Mouse (Mus musculus): Measurements from ENCODE around the gene Hsph1. TPM values are rescaled to one million over a fixed set of nuclear protein-coding genes. Genes with fewer than 3 reads are reported as not detected.

The Hsph1 gene
- polyA plus RNA-seq, 1 experiment = 581 TPM

GRCm38 (mm10) chr5:149625547-149625946 lies 10.6 kb downstream of the Hsph1 start:
- Histone ChIP-seq H3K4me1 (ENCODE audit: control insufficient read depth, insufficient read depth, low read length) (peaks cover 3% of the 10 kb centered on the region; the same call in 1 of the 2 replicates), H3K4me3 (ENCODE audit: insufficient read depth, low read depth, low read length) (no peak overlapping the region), H3K27ac (ENCODE audit: insufficient read depth, low read depth, low read length) (no peak overlapping the region)
- WGBS = 72% methylated on average over 3 of the region's 3 CpGs
- TF ChIP-seq CTCF (IDR thresholded peaks at IDR 0.05; ENCODE audit: insufficient read depth, low read depth, low read length) (no peak), POLR2A (IDR thresholded peaks at IDR 0.05; ENCODE audit: insufficient read depth, low read depth, low read length) (no peak)

DNA sequence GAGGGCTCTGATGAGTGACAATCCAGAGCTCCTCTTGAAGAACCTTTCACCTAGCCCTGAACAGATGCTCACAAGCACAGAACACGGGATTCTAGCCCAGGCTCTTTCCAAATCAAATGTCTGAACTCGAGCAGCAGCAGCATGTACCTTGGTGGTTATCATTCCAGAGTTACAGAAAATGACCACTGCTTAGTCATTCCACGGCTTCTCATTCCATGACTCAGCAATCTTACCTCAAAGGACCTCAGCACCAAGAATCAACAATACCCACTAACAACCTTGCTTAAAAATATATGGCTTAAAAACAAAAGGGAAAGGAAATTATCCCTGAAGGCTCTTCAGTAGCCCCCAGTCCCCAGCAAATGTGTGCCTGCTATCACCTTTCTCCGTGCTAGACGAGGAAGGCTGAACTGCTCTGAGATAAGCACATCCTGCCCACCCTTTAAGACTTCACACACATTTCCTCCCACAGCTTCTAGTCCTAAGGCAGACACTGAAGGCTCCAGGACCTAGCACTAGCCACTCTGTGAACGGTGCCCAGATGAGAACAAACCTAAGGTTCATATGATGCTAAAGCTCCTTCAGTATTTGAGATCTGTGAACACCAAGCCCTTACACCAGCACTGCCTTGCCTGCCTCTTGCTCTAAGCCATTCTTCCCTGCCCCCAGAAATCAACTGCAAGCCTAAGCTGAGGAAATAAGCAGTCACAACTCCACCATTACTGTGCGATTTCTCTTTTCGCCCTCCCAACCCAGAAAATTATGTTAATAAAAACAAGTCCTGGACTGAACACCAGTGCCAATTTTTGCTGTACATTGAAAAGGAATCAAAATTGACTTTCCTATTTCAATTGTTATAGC lies 12.1 kb downstream of the Hsph1 start:
- peaks cover 3% of the 10 kb centered on the region; the same call in 1 of the 2 replicates for H3K4me1 ChIP-seq (ENCODE audit: control insufficient read depth, insufficient read depth, low read length)
- H3K27ac ChIP-seq (ENCODE audit: insufficient read depth, low read depth, low read length) = no peak overlapping the region
- TF ChIP-seq POLR2A (IDR thresholded peaks at IDR 0.05; ENCODE audit: insufficient read depth, low read depth, low read length) (no peak), CTCF (IDR thresholded peaks at IDR 0.05; ENCODE audit: insufficient read depth, low read depth, low read length) (no peak)
- H3K4me3 ChIP-seq (ENCODE audit: insufficient read depth, low read depth, low read length) = no peak overlapping the region
- WGBS = 53% methylated on average over 8 of the region's 8 CpGs

- H3K4me1 ChIP-seq (ENCODE audit: control insufficient read depth, insufficient read depth, low read length) = peaks cover 7% of the 10 kb centered on the region; the same call in 1 of the 2 replicates
- 58% methylated on average over 6 of the region's 6 CpGs for WGBS
- no peak overlapping the region for H3K4me3 ChIP-seq (ENCODE audit: insufficient read depth, low read depth, low read length)
- no peak overlapping the region for H3K27ac ChIP-seq (ENCODE audit: insufficient read depth, low read depth, low read length)
- no peak for TF ChIP-seq CTCF (IDR thresholded peaks at IDR 0.05; ENCODE audit: insufficient read depth, low read depth, low read length)
These were observed 13.5 kb downstream of the Hsph1 start for GRCm38 (mm10) chr5:149622644-149623043.

GRCm38 (mm10) chr5:149622152-149622551 lies 14.0 kb downstream of the Hsph1 start:
- Histone ChIP-seq H3K27ac (ENCODE audit: insufficient read depth, low read depth, low read length) (no peak overlapping the region), H3K4me3 (ENCODE audit: insufficient read depth, low read depth, low read length) (no peak overlapping the region), H3K4me1 (ENCODE audit: control insufficient read depth, insufficient read depth, low read length) (peaks cover 7% of the 10 kb centered on the region; the same call in 1 of the 2 replicates)
- TF ChIP-seq CTCF (IDR thresholded peaks at IDR 0.05; ENCODE audit: insufficient read depth, low read depth, low read length) (no peak), POLR2A (IDR thresholded peaks at IDR 0.05; ENCODE audit: insufficient read depth, low read depth, low read length) (no peak)
- WGBS = 58% methylated on average over 7 of the region's 7 CpGs

DNA sequence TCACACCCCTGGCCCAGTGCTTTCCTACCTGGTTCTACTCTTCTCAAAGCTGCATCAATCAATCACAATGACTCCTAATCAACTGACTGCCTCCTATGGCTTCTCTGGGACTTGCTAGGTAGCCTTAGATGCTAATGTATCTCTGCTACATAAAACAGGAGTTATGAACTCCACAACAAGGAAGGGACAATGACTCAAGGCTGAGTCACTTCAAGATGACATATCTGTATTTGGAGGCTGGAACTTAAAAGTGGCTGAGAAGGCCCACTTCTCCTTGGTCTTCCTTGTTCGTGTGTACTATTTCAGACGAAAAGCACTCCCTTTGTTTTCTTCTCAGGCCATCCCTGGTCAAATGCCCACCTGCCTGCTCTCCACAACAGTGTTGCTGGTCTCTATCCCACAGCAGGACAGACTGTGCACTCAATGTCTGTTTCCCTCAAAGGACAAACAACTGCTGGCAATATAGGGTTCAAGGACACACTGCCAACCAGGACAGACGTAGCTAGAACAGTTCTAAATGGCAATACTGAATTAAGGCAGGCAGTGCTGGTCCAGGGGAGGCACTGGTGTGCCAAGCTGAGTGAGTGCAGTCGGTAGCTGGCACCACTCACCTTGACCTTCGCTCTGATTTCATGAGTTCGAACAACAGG lies 18.3 kb downstream of the Hsph1 start:
- Histone ChIP-seq H3K4me1 (ENCODE audit: control insufficient read depth, insufficient read depth, low read length) (peaks cover 3% of the 10 kb centered on the region; the same call in 1 of the 2 replicates), H3K27ac (ENCODE audit: insufficient read depth, low read depth, low read length) (no peak overlapping the region), H3K4me3 (ENCODE audit: insufficient read depth, low read depth, low read length) (no peak overlapping the region)
- WGBS = 67% methylated on average over 6 of the region's 6 CpGs
- TF ChIP-seq CTCF (IDR thresholded peaks at IDR 0.05; ENCODE audit: insufficient read depth, low read depth, low read length) (no peak), POLR2A (IDR thresholded peaks at IDR 0.05; ENCODE audit: insufficient read depth, low read depth, low read length) (no peak)

DNA sequence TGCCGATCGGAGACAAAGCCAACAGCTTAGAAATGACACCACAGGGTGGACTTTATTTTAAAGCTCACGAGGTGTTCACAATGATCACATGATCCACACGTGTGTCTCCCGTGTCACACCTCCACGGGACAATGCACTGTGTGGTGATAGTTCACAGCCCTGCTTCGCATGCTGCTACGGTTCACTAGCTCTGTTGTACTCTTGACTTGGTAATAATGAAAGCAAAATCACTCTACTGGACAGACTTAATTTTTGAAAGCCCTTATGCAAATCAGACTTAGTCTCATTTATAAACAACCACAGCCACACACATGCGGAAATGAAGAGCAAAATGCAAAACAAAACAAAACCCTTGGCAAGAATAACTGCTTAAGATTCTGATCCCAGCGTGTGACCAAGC lies 19.4 kb downstream of the Hsph1 start:
- WGBS = 49% methylated on average over 10 of the region's 10 CpGs
- no peak overlapping the region for H3K27ac ChIP-seq (ENCODE audit: insufficient read depth, low read depth, low read length)
- TF ChIP-seq POLR2A (IDR thresholded peaks at IDR 0.05; ENCODE audit: insufficient read depth, low read depth, low read length) (no peak), CTCF (IDR thresholded peaks at IDR 0.05; ENCODE audit: insufficient read depth, low read depth, low read length) (no peak)
- H3K4me3 ChIP-seq (ENCODE audit: insufficient read depth, low read depth, low read length) = no peak overlapping the region
- H3K4me1 ChIP-seq (ENCODE audit: control insufficient read depth, insufficient read depth, low read length) = peaks cover 6% of the 10 kb centered on the region; the same call in 1 of the 2 replicates

DNA sequence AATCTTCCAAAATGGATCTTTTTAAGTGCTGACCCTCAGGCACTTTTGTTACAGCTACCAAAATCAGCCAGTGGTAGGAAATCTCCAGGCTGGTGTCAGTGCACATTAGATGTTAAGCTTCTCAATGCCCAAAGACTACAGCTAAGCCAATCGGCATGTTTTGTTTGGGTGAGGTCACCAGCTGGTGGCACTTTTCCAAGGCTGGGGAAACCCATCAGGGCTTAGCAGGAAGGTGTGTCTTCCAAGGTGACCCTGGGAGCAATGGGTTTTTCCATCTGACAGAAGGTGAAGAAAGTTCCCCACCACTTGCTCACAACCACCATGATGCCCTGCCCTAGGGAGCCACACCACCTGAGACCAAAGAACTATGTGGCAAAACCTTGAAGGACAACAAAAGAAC lies 20.0 kb downstream of the Hsph1 start:
- no peak overlapping the region for H3K4me3 ChIP-seq (ENCODE audit: insufficient read depth, low read depth, low read length)
- TF ChIP-seq CTCF (IDR thresholded peaks at IDR 0.05; ENCODE audit: insufficient read depth, low read depth, low read length) (no peak), POLR2A (IDR thresholded peaks at IDR 0.05; ENCODE audit: insufficient read depth, low read depth, low read length) (no peak)
- H3K27ac ChIP-seq (ENCODE audit: insufficient read depth, low read depth, low read length) = no peak overlapping the region
- peaks cover 10% of the 10 kb centered on the region for H3K4me1 ChIP-seq (ENCODE audit: control insufficient read depth, insufficient read depth, low read length)
- 44% methylated on average over 1 of the region's 1 CpGs for WGBS

GRCm38 (mm10) chr5:149612740-149613139 lies 23.4 kb downstream of the Hsph1 start:
- no peak for TF ChIP-seq POLR2A (IDR thresholded peaks at IDR 0.05; ENCODE audit: insufficient read depth, low read depth, low read length)
- no peak for TF ChIP-seq CTCF (IDR thresholded peaks at IDR 0.05; ENCODE audit: insufficient read depth, low read depth, low read length)
- Histone ChIP-seq H3K4me1 (ENCODE audit: control insufficient read depth, insufficient read depth, low read length) (peaks cover 7% of the 10 kb centered on the region; the same call in 1 of the 2 replicates), H3K27ac (ENCODE audit: insufficient read depth, low read depth, low read length) (no peak overlapping the region), H3K4me3 (ENCODE audit: insufficient read depth, low read depth, low read length) (no peak overlapping the region)
- WGBS = 42% methylated on average over 10 of the region's 10 CpGs

- no peak overlapping the region for H3K27ac ChIP-seq (ENCODE audit: insufficient read depth, low read depth, low read length)
- no peak overlapping the region for H3K4me3 ChIP-seq (ENCODE audit: insufficient read depth, low read depth, low read length)
- TF ChIP-seq POLR2A (IDR thresholded peaks at IDR 0.05; ENCODE audit: insufficient read depth, low read depth, low read length) (no peak), CTCF (IDR thresholded peaks at IDR 0.05; ENCODE audit: insufficient read depth, low read depth, low read length) (no peak)
- WGBS = 89% methylated on average over 3 of the region's 3 CpGs
- H3K4me1 ChIP-seq (ENCODE audit: control insufficient read depth, insufficient read depth, low read length) = peaks cover 7% of the 10 kb centered on the region; the same call in 1 of the 2 replicates
These were observed 24.0 kb downstream of the Hsph1 start for GRCm38 (mm10) chr5:149612165-149612518.

Measured in olfactory bulb, adult 2 months (tissue).